Mouse (Mus musculus): Measurements from ENCODE around the gene Ccdc159.

DNA sequence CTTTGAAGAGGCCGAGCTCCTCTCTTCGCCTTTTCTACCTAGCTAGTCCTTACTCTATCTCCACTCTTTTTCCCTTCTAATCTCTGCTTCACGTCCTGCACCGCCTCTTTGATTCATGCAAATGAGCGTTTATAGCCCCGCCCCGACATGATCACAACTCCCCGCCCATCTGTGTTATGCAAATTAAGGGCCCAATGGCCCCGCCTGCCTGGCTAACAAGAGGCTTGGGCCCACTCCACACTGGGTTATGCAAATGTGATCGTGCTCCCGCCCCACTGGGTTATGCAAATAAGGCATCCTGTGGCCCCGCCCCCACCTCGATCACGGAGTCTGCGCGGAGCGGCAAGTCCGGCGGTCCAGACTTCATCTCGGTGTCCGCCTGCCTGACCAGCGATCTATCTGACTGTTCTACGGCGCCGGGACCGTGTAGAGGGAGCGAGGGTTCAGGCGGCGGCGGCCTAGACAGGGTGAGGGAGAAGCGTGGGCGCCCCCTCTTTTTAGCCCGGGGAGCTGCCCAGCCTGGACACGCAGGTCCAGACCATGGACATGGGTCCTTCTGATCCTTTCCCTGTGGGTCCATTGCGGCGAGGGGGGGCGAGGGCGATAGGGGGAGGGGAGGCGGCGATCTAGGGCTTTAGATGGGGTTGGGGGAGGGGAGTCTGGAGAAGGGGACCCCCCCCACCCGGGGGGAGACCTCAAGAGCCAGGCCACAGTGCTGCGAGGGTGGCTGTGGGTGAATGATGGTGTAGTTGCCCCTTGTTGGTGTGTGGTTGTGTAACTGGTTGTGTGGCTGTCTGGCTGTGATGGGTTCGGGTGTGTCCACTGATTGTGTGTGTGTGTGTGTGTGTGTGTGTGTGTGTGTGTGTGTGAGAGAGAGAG lies 9.7 kb downstream of the Ccdc159 start, which contains the start of gene Plppr2:
- peak; percentile 13; the same call in 1 of the 2 replicates for TF ChIP-seq CTCF (IDR thresholded peaks at IDR 0.05)
- TF ChIP-seq EP300 (IDR thresholded peaks at IDR 0.05): no peak

All from lung, postnatal 0 days (tissue).